Mouse (Mus musculus) E14TG2a.4 (cell line): ENCODE measurements at regions not wholly inside any gene's neighbourhood (a gene's known extent, or its start where the extent isn't known, plus 50 kb on each side); places are given as distances from the start of the nearest gene placed in this dataset.
A peak's percentile ranks its signal among the peaks of the same experiment; 100 is the strongest.

Experiments used
- H3K27me3 ChIP-seq: 2 replicates; pipeline ENCODE4 v1.6.1; 2014; ENCODE audit warnings: low read length, control low read depth; ENCODE audit not compliant: insufficient read depth
- H3K36me3 ChIP-seq: 2 replicates; pipeline ENCODE4 v1.6.1; 2014; ENCODE audit warnings: low read length, control low read depth; ENCODE audit not compliant: insufficient read depth
- H3K4me1 ChIP-seq: replicated peaks from 2 replicates; pipeline ENCODE4 v1.6.1; 2014; ENCODE audit warnings: low read depth, low read length, control low read depth
- H3K4me3 ChIP-seq: replicated peaks from 2 replicates; pipeline ENCODE4 v1.5.1; 2014; ENCODE audit warnings: mild to moderate bottlenecking, low read length
- H3K9me3 ChIP-seq: 2 replicates; pipeline ENCODE4 v1.6.1; 2014; ENCODE audit warnings: low read length, control low read depth
- CTCF ChIP-seq: conservative IDR thresholded peaks from 2 replicates; pipeline ENCODE4 v1.5.1; 2014; ENCODE audit warnings: low read length
- NANOG ChIP-seq: IDR thresholded peaks from 2 replicates; pipeline ENCODE4 v1.6.1; 2014; ENCODE audit warnings: borderline replicate concordance, low read length, mixed read lengths
- POU5F1 ChIP-seq: IDR thresholded peaks from 2 replicates; pipeline ENCODE4 v1.6.1; 2014; ENCODE audit warnings: low read length, borderline replicate concordance

DNA sequence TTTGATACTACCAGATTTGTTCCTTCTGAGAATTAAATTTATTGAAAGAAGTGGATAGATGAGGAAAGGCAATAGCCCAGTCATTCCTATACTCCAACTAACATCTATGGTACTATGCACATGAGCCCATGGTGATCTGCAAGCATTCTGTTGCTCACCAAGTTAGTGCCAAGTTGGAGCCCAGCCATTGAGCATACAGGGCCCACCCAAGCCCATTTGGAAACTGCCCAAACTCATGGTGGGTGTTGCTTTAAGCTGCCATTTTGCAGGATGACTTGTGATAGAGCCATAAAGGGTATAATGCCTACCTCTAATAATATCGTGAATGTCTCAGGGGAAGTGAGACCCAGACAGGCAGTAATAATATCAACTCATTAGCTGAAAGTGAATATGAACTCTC, 294.2 kb upstream of the Nrp1 start:
- Histone ChIP-seq H3K36me3 (no peaks in the 10 kb centered on the region), H3K27me3 (no peaks in the 10 kb centered on the region; the same call in 1 of the 2 replicates), H3K4me3 (no peak overlapping the region), H3K4me1 (peaks cover 5% of the 10 kb centered on the region; the same call in 1 of the 2 replicates), H3K9me3 (no peaks in the 10 kb centered on the region)
- TF ChIP-seq POU5F1, result no peak
- no peak for TF ChIP-seq CTCF
- no peak for TF ChIP-seq NANOG

DNA sequence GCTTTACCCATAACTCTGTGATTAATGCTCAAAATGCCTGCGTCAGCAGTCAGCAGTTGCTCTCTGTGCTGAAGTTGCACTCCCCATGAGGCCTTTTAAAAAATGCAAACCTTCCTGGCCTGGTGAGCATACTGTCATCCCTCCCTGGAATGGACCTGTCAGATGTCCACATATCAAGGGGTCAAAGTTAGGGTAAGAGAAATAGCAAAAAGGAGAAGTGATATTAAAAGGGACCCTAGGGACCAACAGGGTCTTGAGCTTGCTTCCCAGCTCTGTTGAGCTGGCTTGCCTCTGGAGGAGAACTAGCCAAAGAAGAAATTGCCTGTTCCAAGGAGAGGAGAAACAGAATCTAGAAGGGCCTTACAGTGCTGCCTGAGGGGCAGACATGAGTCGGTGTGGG, 293.3 kb upstream of the Nrp1 start:
- no peaks in the 10 kb centered on the region; the same call in 1 of the 2 replicates for H3K27me3 ChIP-seq
- no peaks in the 10 kb centered on the region for H3K9me3 ChIP-seq
- H3K36me3 ChIP-seq, result no peaks in the 10 kb centered on the region
- H3K4me1 ChIP-seq, result peaks cover 5% of the 10 kb centered on the region; the same call in 1 of the 2 replicates
- H3K4me3 ChIP-seq, result no peak overlapping the region
- TF ChIP-seq POU5F1 (no peak), NANOG (no peak), CTCF (no peak)

DNA sequence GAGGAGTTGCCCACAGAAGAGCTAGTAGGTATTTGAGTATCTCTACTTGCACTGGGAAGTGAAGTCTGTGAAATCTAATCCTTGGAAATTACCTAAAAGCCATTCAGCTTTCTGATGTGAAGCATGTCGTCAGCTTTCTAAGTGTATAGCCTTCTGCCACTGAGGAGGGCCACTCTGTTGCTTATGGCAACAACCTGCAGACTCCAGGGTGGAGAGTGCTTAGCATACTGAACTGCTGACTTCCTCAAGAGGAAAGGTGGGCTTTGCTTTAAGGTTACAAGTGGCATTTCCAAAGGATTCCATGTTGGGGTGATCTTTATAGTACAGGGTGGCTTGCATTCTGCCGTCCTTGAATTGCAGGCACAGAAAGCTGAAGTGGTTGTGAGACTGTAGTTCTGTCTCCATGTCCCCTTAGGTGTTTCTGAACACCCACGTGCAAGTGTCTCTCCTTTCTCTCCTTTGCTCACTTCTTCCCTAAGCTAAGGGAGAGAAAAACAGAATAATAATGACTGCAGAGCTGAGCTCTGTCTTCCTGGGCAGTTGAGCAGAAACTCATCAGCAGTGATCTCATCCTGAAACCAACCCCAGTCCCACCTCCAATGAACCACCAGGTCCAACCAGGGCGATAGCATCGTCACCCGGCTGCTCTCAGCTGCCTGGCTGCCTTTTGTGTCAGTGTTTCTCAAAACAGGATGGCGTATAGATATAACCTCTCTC, 292.3 kb upstream of the Nrp1 start:
- Histone ChIP-seq H3K9me3 (no peaks in the 10 kb centered on the region), H3K4me3 (no peak overlapping the region), H3K27me3 (no peaks in the 10 kb centered on the region), H3K4me1 (peaks cover 5% of the 10 kb centered on the region; the same call in 1 of the 2 replicates), H3K36me3 (no peaks in the 10 kb centered on the region)
- TF ChIP-seq CTCF (no peak), POU5F1 (no peak), NANOG (no peak)

DNA sequence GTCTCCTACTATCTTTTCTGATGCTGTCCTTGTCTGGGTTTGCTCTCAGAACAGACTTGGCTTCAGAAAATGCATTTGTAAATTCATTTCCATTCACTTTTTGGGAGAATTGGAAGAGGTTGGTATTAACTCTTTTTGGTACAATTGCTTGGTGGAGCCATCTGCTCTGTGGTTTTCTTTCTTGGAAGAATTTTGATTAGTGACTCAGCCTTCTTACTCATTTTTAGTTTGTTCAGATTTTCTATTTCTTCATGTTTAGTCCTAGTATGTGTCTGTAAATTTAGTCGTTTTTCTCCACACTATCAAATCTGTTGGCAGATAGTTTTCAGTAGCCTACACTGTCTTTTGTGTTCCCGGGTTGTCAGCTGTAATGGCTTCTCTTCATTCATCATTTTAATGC, 288.7 kb upstream of the Nrp1 start:
- Histone ChIP-seq H3K27me3 (no peaks in the 10 kb centered on the region), H3K4me3 (no peak overlapping the region)

DNA sequence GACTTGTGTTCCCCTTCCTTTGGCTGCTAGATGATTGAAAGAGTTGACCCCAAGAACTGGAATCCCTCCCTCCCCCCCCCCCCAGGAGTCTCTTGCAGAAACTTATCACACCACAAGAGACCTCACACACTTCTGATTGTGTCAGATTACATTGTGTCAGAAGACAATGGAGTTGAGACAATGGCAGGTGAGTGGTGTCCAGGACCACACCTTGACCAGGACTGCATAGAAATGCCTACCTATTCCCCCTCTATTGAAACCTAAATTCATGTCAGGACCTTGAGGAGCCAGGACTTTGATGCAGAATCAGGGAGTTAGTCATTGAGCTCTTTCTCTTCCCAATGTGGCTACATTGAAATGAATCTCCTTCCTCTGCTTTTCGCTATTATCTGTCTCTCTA, 282.8 kb upstream of the Nrp1 start:
- TF ChIP-seq NANOG (0 out of 2 replicates have a peak, but pooled peaks have one; percentile 9), CTCF (no peak), POU5F1 (no peak)
- no peaks in the 10 kb centered on the region for H3K27me3 ChIP-seq
- H3K36me3 ChIP-seq, result no peaks in the 10 kb centered on the region
- H3K9me3 ChIP-seq, result peaks cover 8% of the 10 kb centered on the region; the same call in 1 of the 2 replicates
- no peak overlapping the region for H3K4me3 ChIP-seq
- peaks cover 18% of the 10 kb centered on the region for H3K4me1 ChIP-seq

More for the DNA sequence above, 288.7 kb upstream of the Nrp1 start:
- Histone ChIP-seq H3K9me3 (no peaks in the 10 kb centered on the region), H3K4me1 (peaks cover 6% of the 10 kb centered on the region; the same call in 1 of the 2 replicates), H3K36me3 (no peaks in the 10 kb centered on the region)
- TF ChIP-seq NANOG, result no peak
- TF ChIP-seq POU5F1, result no peak
- no peak for TF ChIP-seq CTCF

DNA sequence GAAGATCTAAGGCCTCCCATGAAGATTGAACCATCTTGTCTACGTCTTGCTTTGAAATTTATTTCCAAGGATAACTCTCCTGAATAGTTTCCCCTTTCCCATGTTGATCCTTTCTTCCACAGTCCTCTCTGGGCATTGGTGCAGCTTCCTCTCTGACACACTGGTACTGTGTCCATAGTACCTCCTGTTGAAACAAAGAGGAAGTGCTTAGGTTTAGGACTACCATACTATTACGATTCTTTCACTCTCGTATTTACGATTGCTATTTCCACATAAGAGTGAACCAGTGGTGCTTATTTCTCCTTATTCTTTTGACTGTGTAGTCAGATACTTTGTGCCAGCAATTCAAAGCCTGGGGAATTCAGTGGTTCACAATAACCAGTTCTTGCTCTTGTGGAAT, 282.2 kb upstream of the Nrp1 start:
- no peaks in the 10 kb centered on the region for H3K27me3 ChIP-seq
- TF ChIP-seq CTCF (no peak), NANOG (no peak), POU5F1 (no peak)
- no peak overlapping the region for H3K4me3 ChIP-seq
- peaks cover 8% of the 10 kb centered on the region; the same call in 1 of the 2 replicates for H3K9me3 ChIP-seq
- H3K4me1 ChIP-seq, result peaks cover 18% of the 10 kb centered on the region
- no peaks in the 10 kb centered on the region for H3K36me3 ChIP-seq

GRCm38 (mm10) chr8:128078740-128079139, 279.7 kb upstream of the Nrp1 start:
- Histone ChIP-seq H3K4me3 (no peak overlapping the region), H3K27me3 (no peaks in the 10 kb centered on the region), H3K36me3 (no peaks in the 10 kb centered on the region), H3K9me3 (peaks cover 8% of the 10 kb centered on the region; the same call in 1 of the 2 replicates), H3K4me1 (peaks cover 18% of the 10 kb centered on the region)
- TF ChIP-seq NANOG (no peak), CTCF (no peak), POU5F1 (no peak)

DNA sequence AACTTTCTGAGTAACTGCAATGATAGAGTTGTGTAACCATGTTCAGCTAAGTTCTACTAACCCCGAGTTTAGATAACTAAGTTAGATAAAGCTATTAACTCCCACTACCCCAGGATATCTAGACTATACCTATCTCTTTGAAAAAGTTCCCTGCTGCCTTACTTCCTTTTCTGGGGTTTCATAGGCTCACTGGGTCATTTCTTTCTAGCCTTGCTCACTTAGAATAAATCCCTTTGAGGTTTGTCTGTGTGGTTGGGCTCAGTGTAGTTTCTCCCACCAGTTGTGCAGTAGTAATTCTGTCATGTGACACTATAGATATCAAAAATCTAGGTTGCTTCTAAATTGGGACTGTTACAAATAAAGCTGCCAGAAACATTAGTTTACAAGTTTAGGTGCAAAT, 272.6 kb upstream of the Nrp1 start:
- no peaks in the 10 kb centered on the region for H3K4me1 ChIP-seq
- no peaks in the 10 kb centered on the region for H3K36me3 ChIP-seq
- no peak overlapping the region for H3K4me3 ChIP-seq
- TF ChIP-seq NANOG (no peak), POU5F1 (no peak), CTCF (no peak)
- peaks cover 12% of the 10 kb centered on the region; the same call in 1 of the 2 replicates for H3K9me3 ChIP-seq
- no peaks in the 10 kb centered on the region for H3K27me3 ChIP-seq

DNA sequence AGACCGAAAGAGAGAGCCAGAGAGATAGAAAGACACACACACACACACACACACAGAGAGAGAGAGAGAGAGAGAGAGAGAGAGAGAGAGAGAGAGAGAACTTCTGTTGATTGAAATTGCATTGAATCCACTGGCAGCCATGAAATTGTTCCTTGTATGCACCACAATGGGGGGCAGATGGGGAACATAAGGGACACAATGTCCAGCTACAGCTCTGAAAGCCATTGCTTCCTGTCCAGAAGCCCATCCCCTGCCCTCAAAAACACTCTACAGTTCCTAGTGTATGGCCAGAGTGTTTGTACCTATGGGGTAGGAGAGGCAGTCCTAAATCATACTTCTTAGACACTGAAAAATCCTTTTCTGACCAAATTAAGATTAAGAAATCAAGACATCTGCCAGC, 270.9 kb upstream of the Nrp1 start:
- H3K9me3 ChIP-seq, result peaks cover 12% of the 10 kb centered on the region; the same call in 1 of the 2 replicates
- H3K4me3 ChIP-seq, result no peak overlapping the region
- TF ChIP-seq POU5F1 (no peak), CTCF (no peak), NANOG (no peak)
- H3K27me3 ChIP-seq, result no peaks in the 10 kb centered on the region
- no peaks in the 10 kb centered on the region for H3K4me1 ChIP-seq
- H3K36me3 ChIP-seq, result no peaks in the 10 kb centered on the region
